In the genomic region with DNA sequence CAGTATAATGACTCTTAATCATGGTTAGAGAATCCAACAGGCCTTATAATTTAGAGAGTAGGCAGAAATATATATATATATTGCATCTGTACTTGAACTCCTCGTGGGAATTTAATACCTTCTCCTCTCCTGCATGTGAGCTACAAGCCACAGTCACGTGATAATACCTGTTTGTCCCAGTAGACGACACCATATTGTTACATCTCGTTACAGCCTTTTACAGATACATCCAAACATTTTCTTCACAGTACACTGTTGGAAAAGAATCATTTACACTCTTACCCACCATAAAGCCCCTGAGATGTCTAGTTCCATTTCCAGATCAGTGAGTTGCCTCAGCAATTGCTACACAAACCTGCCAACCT, we compare ENCODE assay signal across 8 mouse cellular contexts. TPM values are rescaled to one million over a fixed set of nuclear protein-coding genes. Genes with fewer than 3 reads are reported as not detected.
A peak's percentile ranks its signal among the peaks of the same experiment; 100 is the strongest.
DNase-seq lines count a peak whose midpoint lies in the region; ATAC-seq lines count a peak whose summit lies in the region.
"Had no signal": no experiment of that assay in that cellular context is flagged by ENCODE, and none has a peak within 500 bp of the region (broad histone marks: within the 10 kb centered on the region; RNA-seq: fewer than 3 reads in every experiment).

No protein-coding gene starts in this region.

- peaks cover 18% of the 10 kb centered on the region for H3K4me1 ChIP-seq in megakaryocyte, embryonic 14.5 days
- peaks cover 9% of the 10 kb centered on the region for H3K4me1 ChIP-seq in forebrain, embryonic 12.5 days
- H3K4me1 ChIP-seq in limb, embryonic 13.5 days, result peaks cover 6% of the 10 kb centered on the region
- H3K4me1 ChIP-seq in stomach, embryonic 14.5 days (ENCODE audit: control insufficient read depth, insufficient read depth, low read length), result 0 out of 2 replicates have a peak, but pooled peaks cover 4% of the 10 kb centered on the region

- H3K4me3 ChIP-seq in megakaryocyte, embryonic 14.5 days (replicated peaks), result peak overlapping the region; percentile 97
- peak overlapping the region; percentile 82 for H3K4me3 ChIP-seq in forebrain, embryonic 12.5 days (replicated peaks)
- H3K4me3 ChIP-seq in limb, embryonic 13.5 days, result peak overlapping the region; percentile 90
- H3K4me3 ChIP-seq in stomach, embryonic 14.5 days (ENCODE audit: low read depth, low read length), result peak overlapping the region; percentile 92

- no peaks in the 10 kb centered on the region for H3K9me3 ChIP-seq in megakaryocyte, embryonic 14.5 days
- H3K9me3 ChIP-seq in forebrain, embryonic 12.5 days, result peaks cover 5% of the 10 kb centered on the region; the same call in 1 of the 2 replicates
- H3K9me3 ChIP-seq in limb, embryonic 13.5 days, result peaks cover 4% of the 10 kb centered on the region; the same call in 1 of the 2 replicates
- no peaks in the 10 kb centered on the region; the same call in 1 of the 2 replicates for H3K9me3 ChIP-seq in stomach, embryonic 14.5 days (ENCODE audit: control insufficient read depth, low read depth, low read length)

- H3K36me3 ChIP-seq in megakaryocyte, embryonic 14.5 days (replicated peaks; ENCODE audit: low read length), result peaks cover 34% of the 10 kb centered on the region
- H3K36me3 ChIP-seq in forebrain, embryonic 12.5 days (replicated peaks), result peaks cover 21% of the 10 kb centered on the region
- peaks cover 26% of the 10 kb centered on the region for H3K36me3 ChIP-seq in limb, embryonic 13.5 days
- H3K36me3 ChIP-seq in stomach, embryonic 14.5 days (ENCODE audit: control insufficient read depth, insufficient read depth, low read length), result peaks cover 19% of the 10 kb centered on the region; the same call in 1 of the 2 replicates

- peak overlapping the region; percentile 89 for H3K9ac ChIP-seq in forebrain, embryonic 12.5 days
- H3K9ac ChIP-seq in limb, embryonic 13.5 days, result peak overlapping the region; percentile 94
- H3K9ac ChIP-seq in stomach, embryonic 14.5 days (replicated peaks; ENCODE audit: low read depth, low read length), result peak overlapping the region; percentile 87

- ATAC-seq in megakaryocyte, adult 5-6 weeks (ENCODE audit: poor library complexity, severe bottlenecking), result no peak
- ATAC-seq in forebrain, embryonic 12.5 days (ENCODE audit: low FRiP score), result no peak
- no peak for ATAC-seq in limb, embryonic 13.5 days (ENCODE audit: low FRiP score, low read depth)
- ATAC-seq in stomach, embryonic 14.5 days (ENCODE audit: insufficient number of reproducible peaks, insufficient read depth, low FRiP score, low read depth), result no peak

- DNase-seq in spleen, adult 12 weeks (ENCODE audit: low spot score), result no peak
- DNase-seq in urinary bladder, adult 2 months (ENCODE audit: low spot score), result no peak

- H3K27me3 ChIP-seq in megakaryocyte, embryonic 14.5 days (replicated peaks), result peaks cover 2% of the 10 kb centered on the region
- no peaks in the 10 kb centered on the region for H3K27me3 ChIP-seq in forebrain, embryonic 12.5 days
- H3K27me3 ChIP-seq in limb, embryonic 13.5 days, result no peaks in the 10 kb centered on the region
- no peaks in the 10 kb centered on the region for H3K27me3 ChIP-seq in stomach, embryonic 14.5 days (ENCODE audit: control insufficient read depth, insufficient read depth, low read length)

- H3K27ac ChIP-seq in forebrain, embryonic 12.5 days, result no peak overlapping the region; the same call in 1 of the 2 replicates
- no peak overlapping the region for H3K27ac ChIP-seq in limb, embryonic 13.5 days
- peak overlapping the region; percentile 85; the same call in 1 of the 2 replicates for H3K27ac ChIP-seq in stomach, embryonic 14.5 days (ENCODE audit: low read length)

- H3K4me2 ChIP-seq in forebrain, embryonic 12.5 days, result peak overlapping the region; percentile 79
- H3K4me2 ChIP-seq in limb, embryonic 13.5 days (replicated peaks), result peak overlapping the region; percentile 85
- H3K4me2 ChIP-seq in stomach, embryonic 14.5 days (replicated peaks; ENCODE audit: low read depth, low read length), result peak overlapping the region; percentile 84

- 32% methylated on average over 4 of the region's 4 CpGs for WGBS in forebrain, embryonic 12.5 days
- 37% methylated on average over 4 of the region's 4 CpGs for WGBS in limb, embryonic 13.5 days
- 39% methylated on average over 4 of the region's 4 CpGs for WGBS in stomach, embryonic 14.5 days

RNA-seq across cellular contexts. Expression of a gene that starts 0.8 kb away (rescaled TPM):
- 16.4 and 35.8 TPM in 2 replicates for polyA plus RNA-seq in megakaryocyte, embryonic 14.5 days (2012; ENCODE audit: insufficient read depth, low replicate concordance)
- 6.3 and 10.3 TPM in 2 replicates for total RNA-seq in megakaryocyte, adult 5-6 weeks (2015)
- total RNA-seq in megakaryocyte, adult 5-6 weeks (2017), result 7.3 and 8.1 TPM in 2 replicates
- polyA plus RNA-seq in forebrain, embryonic 12.5 days (2016; fragmentation: Nextera tagmentation; extraction: Ambion mirVana), result 57.9 and 61.0 TPM in 2 replicates
- 73.3 and 73.9 TPM in 2 replicates for polyA plus RNA-seq in limb, embryonic 13.5 days (2015; fragmentation: Nextera tagmentation; extraction: Ambion mirVana)
- 51.8 and 54.6 TPM in 2 replicates for polyA plus RNA-seq in stomach, embryonic 14.5 days (2014; fragmentation: Nextera tagmentation; extraction: Ambion mirVana)
- polyA plus RNA-seq in urinary bladder, adult 2 months (2012; rRNA removed), result 36.2 and 37.4 TPM in 2 replicates

RNA-seq across cellular contexts. Expression of a gene that starts 19.7 kb away (rescaled TPM):
- polyA plus RNA-seq in megakaryocyte, embryonic 14.5 days (2012; ENCODE audit: insufficient read depth, low replicate concordance), result 6.4 TPM in 1 of 2 replicates, not detected in the other
- 4.3 and 9.3 TPM in 2 replicates for total RNA-seq in megakaryocyte, adult 5-6 weeks (2015)
- total RNA-seq in megakaryocyte, adult 5-6 weeks (2017), result 1.3 and 2.4 TPM in 2 replicates
- 0.26 TPM in 1 of 2 replicates, not detected in the other for polyA plus RNA-seq in forebrain, embryonic 12.5 days (2016; fragmentation: Nextera tagmentation; extraction: Ambion mirVana)
- 0.49 and 0.62 TPM in 2 replicates for polyA plus RNA-seq in limb, embryonic 13.5 days (2015; fragmentation: Nextera tagmentation; extraction: Ambion mirVana)
- polyA plus RNA-seq in stomach, embryonic 14.5 days (2014; fragmentation: Nextera tagmentation; extraction: Ambion mirVana), result 0.57 and 0.75 TPM in 2 replicates
- 1.7 and 2.2 TPM in 2 replicates for polyA plus RNA-seq in urinary bladder, adult 2 months (2012; rRNA removed)

RNA-seq across cellular contexts. Expression of a gene that starts 28.1 kb away (rescaled TPM):
- not detected in 2 replicates for polyA plus RNA-seq in megakaryocyte, embryonic 14.5 days (2012; ENCODE audit: insufficient read depth, low replicate concordance)
- total RNA-seq in megakaryocyte, adult 5-6 weeks (2015), result not detected in 2 replicates
- not detected in 2 replicates for total RNA-seq in megakaryocyte, adult 5-6 weeks (2017)
- polyA plus RNA-seq in forebrain, embryonic 12.5 days (2016; fragmentation: Nextera tagmentation; extraction: Ambion mirVana), result not detected in 2 replicates
- 0.05 TPM in 1 of 2 replicates, not detected in the other for polyA plus RNA-seq in limb, embryonic 13.5 days (2015; fragmentation: Nextera tagmentation; extraction: Ambion mirVana)
- 7.1 and 7.7 TPM in 2 replicates for polyA plus RNA-seq in stomach, embryonic 14.5 days (2014; fragmentation: Nextera tagmentation; extraction: Ambion mirVana)
- 0.06 and 0.09 TPM in 2 replicates for polyA plus RNA-seq in urinary bladder, adult 2 months (2012; rRNA removed)
- total RNA-seq: layer of hippocampus, postnatal 10 days had no signal

RNA-seq across cellular contexts. Expression of a gene that starts 46.0 kb away (rescaled TPM):
- polyA plus RNA-seq in megakaryocyte, embryonic 14.5 days (2012; ENCODE audit: insufficient read depth, low replicate concordance), result 8.6 TPM in 1 of 2 replicates, not detected in the other
- 55.8 and 59.4 TPM in 2 replicates for total RNA-seq in megakaryocyte, adult 5-6 weeks (2015)
- total RNA-seq in megakaryocyte, adult 5-6 weeks (2017), result 32.3 TPM in 2 replicates
- 1.9 and 2.4 TPM in 2 replicates for polyA plus RNA-seq in forebrain, embryonic 12.5 days (2016; fragmentation: Nextera tagmentation; extraction: Ambion mirVana)
- polyA plus RNA-seq in limb, embryonic 13.5 days (2015; fragmentation: Nextera tagmentation; extraction: Ambion mirVana), result 1.3 and 2.3 TPM in 2 replicates
- polyA plus RNA-seq in stomach, embryonic 14.5 days (2014; fragmentation: Nextera tagmentation; extraction: Ambion mirVana), result 5.2 and 5.3 TPM in 2 replicates
- polyA plus RNA-seq in urinary bladder, adult 2 months (2012; rRNA removed), result 30.2 and 36.0 TPM in 2 replicates
